Mouse (Mus musculus): ENCODE results near the gene Gmeb2. TPM values are rescaled to one million over a fixed set of nuclear protein-coding genes. Genes with fewer than 3 reads are reported as not detected.

Gmeb2 gene
- polyA plus RNA-seq, 1 experiment from 2014 or later = 7.4 TPM

GRCm38 (mm10) chr2:181220361-181220760, 67.5 kb downstream of the Gmeb2 start:
- 0 out of 2 replicates have a peak overlapping the region, but pooled peaks have one; percentile 60 for H3K27ac ChIP-seq
- peaks cover 14% of the 10 kb centered on the region for H3K4me1 ChIP-seq (replicated peaks)

GRCm38 (mm10) chr2:181219538-181220216, 68.2 kb downstream of the Gmeb2 start, which contains the start of gene Fndc11:
Gene Fndc11, plus strand, starts transcription at chr2:181220013.
- peak within 1 kb of the TSS; percentile 67 for H3K4me2 ChIP-seq
- WGBS = 3% methylated on average over 25 of the region's 25 CpGs
- peak within 1 kb of the TSS; percentile 12; the same call in 1 of the 2 replicates for H3K9ac ChIP-seq
- ATAC-seq (replicated peaks; ENCODE audit: insufficient number of reproducible peaks, insufficient read depth, low FRiP score, low read depth) = peak; percentile 93
- peak within 1 kb of the TSS; percentile 37 for H3K4me3 ChIP-seq
- no peaks in the 10 kb centered on the region for H3K36me3 ChIP-seq
- peaks cover 13% of the 10 kb centered on the region for H3K27me3 ChIP-seq
- H3K4me1 ChIP-seq (replicated peaks) = peaks cover 14% of the 10 kb centered on the region
- H3K9me3 ChIP-seq (replicated peaks) = no peaks in the 10 kb centered on the region
- H3K27ac ChIP-seq = peak within 1 kb of the TSS; percentile 60

More at GRCm38 (mm10) chr2:181220361-181220760, 67.5 kb downstream of the Gmeb2 start:
- 55% methylated on average over 2 of the region's 2 CpGs for WGBS
- H3K4me3 ChIP-seq = peak overlapping the region; percentile 37; the same call in 1 of the 2 replicates
- 0 out of 2 replicates have a peak, but pooled peaks have one; percentile 1 for ATAC-seq (replicated peaks; ENCODE audit: insufficient number of reproducible peaks, insufficient read depth, low FRiP score, low read depth)
- H3K9ac ChIP-seq = no peak overlapping the region
- H3K36me3 ChIP-seq = no peaks in the 10 kb centered on the region
- no peaks in the 10 kb centered on the region for H3K9me3 ChIP-seq (replicated peaks)
- peaks cover 9% of the 10 kb centered on the region for H3K27me3 ChIP-seq
- peak overlapping the region; percentile 67 for H3K4me2 ChIP-seq

- ATAC-seq (replicated peaks; ENCODE audit: insufficient number of reproducible peaks, insufficient read depth, low FRiP score, low read depth) = no peak
Observed at GRCm38 (mm10) chr2:181218881-181219485, 68.9 kb downstream of the Gmeb2 start.

GRCm38 (mm10) chr2:181216037-181216436, 71.8 kb downstream of the Gmeb2 start:
- Histone ChIP-seq H3K4me2 (no peak overlapping the region), H3K9ac (no peak overlapping the region), H3K27ac (no peak overlapping the region), H3K36me3 (no peaks in the 10 kb centered on the region), H3K4me1 (replicated peaks) (peaks cover 24% of the 10 kb centered on the region), H3K27me3 (peaks cover 48% of the 10 kb centered on the region), H3K4me3 (no peak overlapping the region), H3K9me3 (replicated peaks) (no peaks in the 10 kb centered on the region)
- ATAC-seq (replicated peaks; ENCODE audit: insufficient number of reproducible peaks, insufficient read depth, low FRiP score, low read depth) = no peak
- WGBS = 81% methylated on average over 6 of the region's 6 CpGs

More at GRCm38 (mm10) chr2:181218881-181219485, 68.9 kb downstream of the Gmeb2 start:
- Histone ChIP-seq H3K4me3 (no peak overlapping the region), H3K9me3 (replicated peaks) (no peaks in the 10 kb centered on the region), H3K4me2 (peak overlapping the region; percentile 67; the same call in 1 of the 2 replicates), H3K4me1 (replicated peaks) (peaks cover 14% of the 10 kb centered on the region), H3K27me3 (peaks cover 19% of the 10 kb centered on the region), H3K27ac (peak overlapping the region; percentile 60; the same call in 1 of the 2 replicates), H3K9ac (no peak overlapping the region), H3K36me3 (no peaks in the 10 kb centered on the region)
- 48% methylated on average over 5 of the region's 5 CpGs for WGBS

- ATAC-seq (replicated peaks; ENCODE audit: insufficient number of reproducible peaks, insufficient read depth, low FRiP score, low read depth) = no peak
- WGBS = 2% methylated on average over 17 of the region's 17 CpGs
- H3K27ac ChIP-seq = no peak within 1 kb of the TSS
- H3K9me3 ChIP-seq (replicated peaks) = no peaks in the 10 kb centered on the region
- H3K27me3 ChIP-seq = peaks cover 60% of the 10 kb centered on the region
- H3K4me2 ChIP-seq = peak within 1 kb of the TSS; percentile 65
- H3K36me3 ChIP-seq = no peaks in the 10 kb centered on the region
- no peak within 1 kb of the TSS; the same call in none of the 2 replicates for H3K9ac ChIP-seq
- H3K4me3 ChIP-seq = peak within 1 kb of the TSS; percentile 42
- H3K4me1 ChIP-seq (replicated peaks) = peaks cover 10% of the 10 kb centered on the region
Observed at GRCm38 (mm10) chr2:181213021-181213445, 74.8 kb downstream of the Gmeb2 start, which contains the start of gene Srms. Gene Srms, minus strand, starts transcription at chr2:181213185.

GRCm38 (mm10) chr2:181212389-181213020, 75.3 kb downstream of the Gmeb2 start:
- Histone ChIP-seq H3K4me1 (replicated peaks) (peaks cover 10% of the 10 kb centered on the region), H3K9ac (no peak overlapping the region; the same call in none of the 2 replicates), H3K4me3 (peak overlapping the region; percentile 42), H3K27ac (no peak overlapping the region), H3K4me2 (peak overlapping the region; percentile 65), H3K9me3 (replicated peaks) (no peaks in the 10 kb centered on the region), H3K27me3 (peaks cover 60% of the 10 kb centered on the region), H3K36me3 (no peaks in the 10 kb centered on the region)
- 3% methylated on average over 34 of the region's 34 CpGs for WGBS
- no peak for ATAC-seq (replicated peaks; ENCODE audit: insufficient number of reproducible peaks, insufficient read depth, low FRiP score, low read depth)

- Histone ChIP-seq H3K27ac (no peak overlapping the region), H3K4me3 (no peak overlapping the region), H3K9me3 (replicated peaks) (no peaks in the 10 kb centered on the region), H3K36me3 (no peaks in the 10 kb centered on the region), H3K4me2 (no peak overlapping the region), H3K9ac (no peak overlapping the region), H3K27me3 (peaks cover 28% of the 10 kb centered on the region), H3K4me1 (replicated peaks) (no peaks in the 10 kb centered on the region)
- no peak for ATAC-seq (replicated peaks; ENCODE audit: insufficient number of reproducible peaks, insufficient read depth, low FRiP score, low read depth)
- 73% methylated on average over 9 of the region's 9 CpGs for WGBS
Observed at GRCm38 (mm10) chr2:181206118-181206517, 81.7 kb downstream of the Gmeb2 start.

- ATAC-seq (replicated peaks; ENCODE audit: insufficient number of reproducible peaks, insufficient read depth, low FRiP score, low read depth) = no peak
- Histone ChIP-seq H3K27ac (no peak overlapping the region), H3K4me1 (replicated peaks) (no peaks in the 10 kb centered on the region), H3K27me3 (peaks cover 23% of the 10 kb centered on the region), H3K9me3 (replicated peaks) (no peaks in the 10 kb centered on the region), H3K4me3 (no peak overlapping the region), H3K4me2 (no peak overlapping the region), H3K9ac (no peak overlapping the region), H3K36me3 (no peaks in the 10 kb centered on the region)
- WGBS = 64% methylated on average over 5 of the region's 5 CpGs
Observed at GRCm38 (mm10) chr2:181205678-181206077, 82.2 kb downstream of the Gmeb2 start.

GRCm38 (mm10) chr2:181202886-181203285, 84.9 kb downstream of the Gmeb2 start:
- no peak overlapping the region for H3K27ac ChIP-seq
- H3K4me2 ChIP-seq = no peak overlapping the region
- H3K4me3 ChIP-seq = no peak overlapping the region
- no peak for ATAC-seq (replicated peaks; ENCODE audit: insufficient number of reproducible peaks, insufficient read depth, low FRiP score, low read depth)
- no peaks in the 10 kb centered on the region for H3K36me3 ChIP-seq
- H3K4me1 ChIP-seq (replicated peaks) = no peaks in the 10 kb centered on the region
- H3K9ac ChIP-seq = no peak overlapping the region
- WGBS = 75% methylated on average over 6 of the region's 6 CpGs
- H3K27me3 ChIP-seq = peaks cover 17% of the 10 kb centered on the region
- H3K9me3 ChIP-seq (replicated peaks) = no peaks in the 10 kb centered on the region

- no peaks in the 10 kb centered on the region for H3K4me1 ChIP-seq (replicated peaks)
- H3K27me3 ChIP-seq = peaks cover 17% of the 10 kb centered on the region
- WGBS = 77% methylated on average over 3 of the region's 3 CpGs
- no peak for ATAC-seq (replicated peaks; ENCODE audit: insufficient number of reproducible peaks, insufficient read depth, low FRiP score, low read depth)
- no peak within 1 kb of the TSS for H3K4me2 ChIP-seq
- no peak within 1 kb of the TSS for H3K27ac ChIP-seq
- no peaks in the 10 kb centered on the region for H3K36me3 ChIP-seq
- H3K4me3 ChIP-seq = no peak within 1 kb of the TSS
- H3K9ac ChIP-seq = no peak within 1 kb of the TSS
- H3K9me3 ChIP-seq (replicated peaks) = no peaks in the 10 kb centered on the region
Observed at GRCm38 (mm10) chr2:181202422-181202821, 85.4 kb downstream of the Gmeb2 start, which contains the start of gene Ptk6. Gene Ptk6, minus strand, starts transcription at chr2:181202789.

- H3K9ac ChIP-seq = no peak overlapping the region
- H3K36me3 ChIP-seq = no peaks in the 10 kb centered on the region
- H3K9me3 ChIP-seq (replicated peaks) = no peaks in the 10 kb centered on the region
- H3K4me3 ChIP-seq = no peak overlapping the region
- peaks cover 17% of the 10 kb centered on the region for H3K27me3 ChIP-seq
- H3K27ac ChIP-seq = no peak overlapping the region
- 62% methylated on average over 3 of the region's 3 CpGs for WGBS
- H3K4me2 ChIP-seq = no peak overlapping the region
- no peak for ATAC-seq (replicated peaks; ENCODE audit: insufficient number of reproducible peaks, insufficient read depth, low FRiP score, low read depth)
- no peaks in the 10 kb centered on the region for H3K4me1 ChIP-seq (replicated peaks)
Observed at GRCm38 (mm10) chr2:181201606-181202005, 86.2 kb downstream of the Gmeb2 start.
